Mouse (Mus musculus) hindbrain, postnatal 0 days (tissue): Measurements from ENCODE around the gene Krt34. TPM values are rescaled to one million over a fixed set of nuclear protein-coding genes. Genes with fewer than 3 reads are reported as not detected.

Experiments
- ATAC-seq: fragments of 200-750 bp; cut with Nextera tagmentation; 2 replicates; pipeline ENCODE4 v1.8.0; 2017; ENCODE audit warnings: mild to moderate bottlenecking, moderate TSS enrichment, moderate library complexity
- DNase-seq: peaks from one replicate; pipeline ENCODE4 v3.0.0-alpha.2; 2015; ENCODE audit warnings: low spot score
- H3K27ac ChIP-seq: fragments of 300-500 bp; sonication (generic); 2 replicates; pipeline ENCODE4 v1.5.1; 2014; ENCODE audit warnings: mild to moderate bottlenecking
- H3K27me3 ChIP-seq: fragments of 300-500 bp; sonication (generic); 2 replicates; pipeline ENCODE4 v1.6.1; 2014; ENCODE audit warnings: low read length, mixed read lengths; ENCODE audit not compliant: insufficient read depth
- H3K36me3 ChIP-seq: fragments of 300-500 bp; sonication (generic); 2 replicates; pipeline ENCODE4 v1.6.1; 2014; ENCODE audit warnings: low read length, mixed read lengths; ENCODE audit not compliant: insufficient read depth
- H3K4me1 ChIP-seq: fragments of 300-500 bp; sonication (generic); 2 replicates; pipeline ENCODE4 v1.6.1; 2014; ENCODE audit warnings: antibody characterized with exemption, low read length, mixed read lengths; ENCODE audit not compliant: insufficient read depth
- H3K4me2 ChIP-seq: fragments of 300-500 bp; sonication (generic); 2 replicates; pipeline ENCODE4 v1.6.1; 2014; ENCODE audit warnings: low read depth, mild to moderate bottlenecking, low read length, moderate library complexity, mixed read lengths
- H3K4me3 ChIP-seq: fragments of 300-500 bp; sonication (generic); 2 replicates; pipeline ENCODE4 v1.5.1; 2014; ENCODE audit warnings: low read length
- H3K9ac ChIP-seq: fragments of 300-500 bp; sonication (generic); replicated peaks from 2 replicates; pipeline ENCODE4 v1.6.1; 2014; ENCODE audit warnings: mild to moderate bottlenecking, low read length, moderate library complexity, mixed read lengths
- H3K9me3 ChIP-seq: fragments of 300-500 bp; sonication (generic); 2 replicates; pipeline ENCODE4 v1.6.1; 2016; ENCODE audit warnings: low read length, mixed read lengths
- CTCF ChIP-seq: IDR thresholded peaks from 2 replicates; pipeline ENCODE4 v1.5.1; 2016; ENCODE audit warnings: antibody characterized with exemption, control low read depth, low read depth
- WGBS: fragments of 180-500 bp; shearing (Covaris S2); extraction: QIAGEN DNeasy Blood & Tissue Kit; methylation state at CpG from one replicate; pipeline ENCODE4 v1.1.7; 2014; 5-methylcytosine and 5-hydroxymethylcytosine counted together
- polyA plus RNA-seq: library from polyadenylated mRNA; unstranded; fragments of >200 nt; fragmentation: Nextera tagmentation; extraction: Ambion mirVana; gene quantifications from 2 replicates; pipeline ENCODE4 v1.2.1, GENCODE M21; 2015
- total RNA-seq: library from RNA; depleted of rRNA; stranded (reverse); fragments of >200 nt; gene quantifications from 2 replicates; pipeline ENCODE4 v1.2.3, GENCODE M21; 2014

The Krt34 gene
- total and polyA plus RNA-seq, 2 experiments from 2014 or later = not detected

DNA sequence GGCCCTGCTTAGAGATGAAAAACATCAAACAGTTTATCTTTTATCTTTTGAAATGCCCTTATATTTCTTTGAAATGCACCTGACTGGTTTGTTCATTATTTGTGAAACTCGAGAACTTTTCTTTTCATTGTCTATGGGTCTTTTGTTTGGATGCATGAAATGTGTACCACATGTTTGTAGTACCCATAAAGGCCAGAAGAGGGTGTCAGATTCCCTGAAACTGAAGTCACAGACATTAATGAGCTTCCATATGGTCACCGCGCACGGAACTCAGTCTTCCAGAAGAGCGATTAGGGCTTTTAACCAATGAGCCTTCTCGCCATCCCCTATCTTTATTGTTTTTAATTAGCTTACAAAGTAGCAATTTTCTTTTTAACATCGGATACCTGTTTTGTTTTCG lies 17.5 kb upstream of the Krt34 start:
- H3K4me3 ChIP-seq = no peak overlapping the region
- 64% methylated on average over 8 of the region's 8 CpGs for WGBS

DNA sequence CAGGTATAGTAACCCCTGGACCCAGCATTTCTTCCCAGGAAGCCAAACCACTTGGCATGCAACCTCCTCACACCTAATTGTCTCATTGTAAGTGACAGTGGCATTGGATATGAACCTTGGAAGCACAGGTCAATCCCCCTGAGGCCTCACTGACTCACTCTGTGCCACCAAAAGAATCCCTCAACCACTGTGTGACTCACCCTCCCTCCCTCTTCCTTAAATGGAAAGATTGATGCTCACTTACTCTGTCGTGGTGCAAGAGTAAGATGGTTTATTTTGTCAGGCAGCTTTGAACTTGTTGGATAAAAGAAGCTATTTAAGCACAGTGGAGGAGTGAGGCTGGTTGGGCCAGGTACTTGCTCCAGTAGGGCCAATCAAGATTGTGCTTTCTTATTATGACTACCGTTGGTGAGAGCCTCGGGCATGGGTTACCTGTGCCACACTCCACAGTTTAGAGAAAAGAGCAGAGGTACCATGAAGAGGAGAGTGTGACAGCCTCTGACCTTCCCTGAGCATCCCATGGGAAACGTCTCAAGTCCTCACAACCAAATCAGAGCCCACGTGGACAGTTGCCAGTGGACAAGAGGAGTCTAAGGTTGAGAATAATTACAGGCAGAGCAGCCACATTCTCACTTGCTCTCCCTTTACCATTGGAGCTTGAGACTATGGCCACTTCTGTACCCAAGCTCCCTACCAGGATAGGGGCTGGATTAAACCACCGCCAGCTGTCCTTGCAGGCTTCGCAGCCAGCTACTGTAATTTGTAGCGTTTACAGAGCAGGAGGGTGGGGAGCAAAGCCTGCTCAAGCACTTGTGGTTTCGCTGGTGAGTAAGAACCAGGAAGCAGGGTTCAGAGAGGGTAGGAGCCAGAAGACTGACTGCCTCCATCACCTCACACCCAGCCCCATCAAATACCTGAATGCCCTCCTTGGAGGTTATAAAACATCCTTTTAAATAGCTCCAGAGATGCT lies 14.6 kb upstream of the Krt34 start:
- ATAC-seq (no peak), DNase-seq (peak; percentile 3)
- Histone ChIP-seq H3K4me2 (no peak overlapping the region), H3K27ac (no peak overlapping the region), H3K9me3 (no peaks in the 10 kb centered on the region), H3K4me3 (no peak overlapping the region), H3K9ac (no peak overlapping the region), H3K27me3 (no peaks in the 10 kb centered on the region), H3K36me3 (no peaks in the 10 kb centered on the region), H3K4me1 (no peaks in the 10 kb centered on the region)
- WGBS = 73% methylated on average over 9 of the region's 9 CpGs
- TF ChIP-seq CTCF = no peak

More for the DNA sequence above, 17.5 kb upstream of the Krt34 start:
- Histone ChIP-seq H3K27me3 (no peaks in the 10 kb centered on the region), H3K9me3 (no peaks in the 10 kb centered on the region), H3K27ac (no peak overlapping the region), H3K9ac (no peak overlapping the region), H3K36me3 (no peaks in the 10 kb centered on the region), H3K4me2 (no peak overlapping the region), H3K4me1 (no peaks in the 10 kb centered on the region)
- ATAC-seq = no peak
- DNase-seq = peak; percentile 39
- TF ChIP-seq CTCF = peak; percentile 42

DNA sequence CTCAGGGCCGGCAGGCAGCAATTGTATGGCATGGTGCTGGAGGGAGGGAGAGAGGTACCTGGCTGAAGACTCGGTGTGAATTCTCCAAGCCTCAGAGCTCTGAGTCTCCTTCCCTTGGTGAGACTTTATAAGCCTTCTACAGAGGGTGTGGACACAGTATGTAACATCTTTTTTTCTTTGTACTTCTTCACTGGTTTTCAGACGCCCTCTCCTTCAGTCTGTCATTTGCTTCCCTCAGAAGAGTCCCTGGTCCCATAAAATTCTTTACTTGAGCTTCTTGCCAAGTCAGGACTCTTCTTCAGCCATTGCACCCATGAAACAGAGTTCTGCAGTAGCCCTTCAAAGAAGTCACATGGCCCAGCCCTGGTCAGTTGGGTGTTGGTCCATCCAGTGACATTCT lies 9.1 kb upstream of the Krt34 start, which contains the start of gene Krt31:
Krt31 (minus strand) TSS at position 101 of the 400 bp plus-strand sequence.
- Histone ChIP-seq H3K9me3 (no peaks in the 10 kb centered on the region), H3K9ac (no peak within 1 kb of the TSS), H3K27me3 (no peaks in the 10 kb centered on the region), H3K4me3 (no peak within 1 kb of the TSS), H3K36me3 (no peaks in the 10 kb centered on the region), H3K4me1 (no peaks in the 10 kb centered on the region), H3K4me2 (no peak within 1 kb of the TSS), H3K27ac (no peak within 1 kb of the TSS)
- no peak for ATAC-seq
- 86% methylated on average over 3 of the region's 3 CpGs for WGBS
- no peak for DNase-seq
- TF ChIP-seq CTCF = no peak

DNA sequence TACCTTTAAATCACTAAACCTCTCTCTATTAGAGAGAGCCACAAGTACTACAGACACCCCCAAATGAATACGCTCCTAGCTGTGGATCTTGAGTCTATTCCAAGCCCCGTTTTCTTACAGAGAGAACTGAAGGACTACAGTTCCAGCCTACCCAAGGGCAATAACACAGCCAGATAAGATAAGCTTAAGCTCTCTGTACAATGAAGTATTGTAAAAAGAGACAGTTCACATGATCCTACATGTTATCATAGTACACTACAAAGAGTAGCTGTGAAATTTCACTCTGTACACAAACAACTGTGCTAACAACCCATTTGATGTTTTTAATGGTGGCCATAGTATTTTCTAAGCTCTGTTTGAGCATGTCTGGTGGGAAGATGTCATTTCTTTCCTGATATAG lies 5.8 kb upstream of the Krt34 start:
- 97% methylated on average over 2 of the region's 2 CpGs for WGBS
- no peak for TF ChIP-seq CTCF

DNA sequence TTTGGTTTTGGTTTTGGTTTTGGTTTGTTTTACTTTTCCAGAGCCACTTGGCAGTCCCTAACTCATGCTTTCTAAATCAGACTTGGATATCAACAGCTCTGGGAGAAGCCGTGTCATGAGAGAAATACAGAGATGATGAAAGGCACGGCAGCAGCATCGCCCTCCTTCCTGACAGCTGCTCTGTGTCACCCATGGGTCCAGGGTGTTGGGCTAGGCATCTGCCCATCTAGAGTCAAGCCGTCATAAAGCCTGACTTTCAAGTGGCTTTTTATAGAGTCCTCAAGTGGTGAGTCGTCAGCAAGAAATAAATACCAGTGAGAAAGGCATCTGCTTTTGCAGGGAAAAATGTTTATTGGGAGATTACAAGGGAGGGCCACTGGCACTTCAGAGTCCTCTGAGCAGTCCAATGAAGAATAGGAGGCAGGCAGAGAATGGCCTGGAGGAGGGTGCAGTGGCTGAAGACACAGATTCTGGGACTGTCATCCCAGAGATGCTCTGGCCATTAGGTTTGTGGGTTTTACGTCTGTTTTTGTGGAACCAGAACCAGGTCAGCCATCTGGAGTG lies 5.0 kb upstream of the Krt34 start:
- Histone ChIP-seq H3K4me3 (no peak overlapping the region), H3K9ac (no peak overlapping the region), H3K27me3 (no peaks in the 10 kb centered on the region), H3K27ac (no peak overlapping the region), H3K4me2 (no peak overlapping the region), H3K36me3 (no peaks in the 10 kb centered on the region), H3K4me1 (no peaks in the 10 kb centered on the region), H3K9me3 (no peaks in the 10 kb centered on the region)
- WGBS = 80% methylated on average over 6 of the region's 6 CpGs
- DNase-seq = no peak
- no peak for ATAC-seq
- TF ChIP-seq CTCF = no peak

More for the DNA sequence above, 5.8 kb upstream of the Krt34 start:
- no peaks in the 10 kb centered on the region for H3K9me3 ChIP-seq
- H3K27me3 ChIP-seq = no peaks in the 10 kb centered on the region
- DNase-seq (no peak), ATAC-seq (no peak)
- H3K27ac ChIP-seq = no peak overlapping the region
- H3K4me2 ChIP-seq = no peak overlapping the region
- no peak overlapping the region for H3K9ac ChIP-seq
- no peak overlapping the region for H3K4me3 ChIP-seq
- no peaks in the 10 kb centered on the region for H3K4me1 ChIP-seq
- H3K36me3 ChIP-seq = no peaks in the 10 kb centered on the region

DNA sequence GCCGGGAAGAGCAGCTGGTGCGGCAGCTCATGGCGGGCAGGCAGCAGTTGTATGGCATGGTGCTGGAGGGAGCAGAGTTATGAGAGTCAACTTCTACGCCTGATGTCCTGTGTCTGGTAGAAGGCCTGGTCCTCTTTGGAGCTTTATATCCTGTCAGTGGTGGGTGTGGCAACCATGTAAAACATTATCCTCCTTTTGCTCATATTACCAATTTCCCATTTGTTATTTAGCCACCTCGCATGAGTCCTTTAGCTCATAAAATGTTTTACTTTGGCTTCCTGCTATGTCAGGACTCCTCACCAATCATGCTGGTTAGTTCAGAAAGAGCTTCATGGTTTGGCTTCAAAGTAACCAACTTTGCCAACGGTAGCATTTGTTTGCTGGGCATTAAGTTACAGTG lies 11.6 kb downstream of the Krt34 start, which contains the start of gene Krt33b:
Krt33b (minus strand) TSS at position 101 of the 400 bp plus-strand sequence.
- Histone ChIP-seq H3K9me3 (no peaks in the 10 kb centered on the region), H3K9ac (no peak within 1 kb of the TSS), H3K4me2 (no peak within 1 kb of the TSS), H3K27ac (no peak within 1 kb of the TSS), H3K4me1 (no peaks in the 10 kb centered on the region), H3K27me3 (no peaks in the 10 kb centered on the region), H3K4me3 (no peak within 1 kb of the TSS), H3K36me3 (no peaks in the 10 kb centered on the region)
- WGBS = 86% methylated on average over 6 of the region's 6 CpGs
- no peak for DNase-seq
- no peak for TF ChIP-seq CTCF
- no peak for ATAC-seq
